Mouse (Mus musculus): ENCODE data around the gene Gm20662.

Gene Gm20662

GRCm38 (mm10) chr9:107996049-107996448 lies at the start of gene Gm20662:
Gm20662 (plus strand) TSS chr9:107996349.
- DNase-seq (ENCODE audit: low spot score in 2 of 2): no peak

GRCm38 (mm10) chr9:107947241-107948194 lies 48.6 kb upstream of the Gm20662 start:
- no peak for DNase-seq (ENCODE audit: low spot score in 2 of 2)

GRCm38 (mm10) chr9:107949184-107949921 lies 46.8 kb upstream of the Gm20662 start:
- no peak for DNase-seq (ENCODE audit: low spot score in 2 of 2)

GRCm38 (mm10) chr9:107949922-107950235 lies 46.3 kb upstream of the Gm20662 start, which contains the start of gene Traip:
Traip (plus strand) TSS chr9:107950136.
- DNase-seq (ENCODE audit: low spot score in 2 of 2): no peak

GRCm38 (mm10) chr9:107950460-107951355 lies 45.4 kb upstream of the Gm20662 start:
- peak; percentile 78 to 80 for DNase-seq (ENCODE audit: low spot score in 2 of 2)

GRCm38 (mm10) chr9:107955613-107956289 lies 40.4 kb upstream of the Gm20662 start:
- DNase-seq (ENCODE audit: low spot score in 2 of 2): no peak

GRCm38 (mm10) chr9:107957141-107957540 lies 39.0 kb upstream of the Gm20662 start:
- DNase-seq (ENCODE audit: low spot score in 2 of 2): no peak

- no peak for DNase-seq (ENCODE audit: low spot score in 2 of 2)
Measured at GRCm38 (mm10) chr9:107959896-107960295, 36.3 kb upstream of the Gm20662 start.

- DNase-seq (ENCODE audit: low spot score in 2 of 2): no peak
Measured at GRCm38 (mm10) chr9:107960928-107961327, 35.2 kb upstream of the Gm20662 start.

- no peak for DNase-seq (ENCODE audit: low spot score in 2 of 2)
Measured at GRCm38 (mm10) chr9:107961351-107961762, 34.8 kb upstream of the Gm20662 start.

GRCm38 (mm10) chr9:107961881-107962280 lies 34.3 kb upstream of the Gm20662 start:
- no peak for DNase-seq (ENCODE audit: low spot score in 2 of 2)

- no peak for DNase-seq (ENCODE audit: low spot score in 2 of 2)
Measured at GRCm38 (mm10) chr9:107962916-107963315, 33.2 kb upstream of the Gm20662 start.

- peak; percentile 68 to 74 for DNase-seq (ENCODE audit: low spot score in 2 of 2)
Measured at GRCm38 (mm10) chr9:107963700-107964099, 32.4 kb upstream of the Gm20662 start.

- DNase-seq (ENCODE audit: low spot score in 2 of 2): no peak
Measured at GRCm38 (mm10) chr9:107964681-107965080, 31.5 kb upstream of the Gm20662 start.

- DNase-seq (ENCODE audit: low spot score in 2 of 2): no peak
Measured at GRCm38 (mm10) chr9:107966676-107967075, 29.5 kb upstream of the Gm20662 start.

GRCm38 (mm10) chr9:107967437-107967836 lies 28.7 kb upstream of the Gm20662 start:
- no peak for DNase-seq (ENCODE audit: low spot score in 2 of 2)

GRCm38 (mm10) chr9:107968531-107968930 lies 27.6 kb upstream of the Gm20662 start:
- no peak for DNase-seq (ENCODE audit: low spot score in 2 of 2)

GRCm38 (mm10) chr9:107970311-107970710 lies 25.8 kb upstream of the Gm20662 start:
- DNase-seq (ENCODE audit: low spot score in 2 of 2): no peak

GRCm38 (mm10) chr9:107971690-107972541 lies 24.2 kb upstream of the Gm20662 start:
- DNase-seq (ENCODE audit: low spot score in 2 of 2): no peak

- no peak for DNase-seq (ENCODE audit: low spot score in 2 of 2)
Measured at GRCm38 (mm10) chr9:107974491-107975171, 21.5 kb upstream of the Gm20662 start.

All from natural killer cell, adult 2 months (primary cell).